Mouse (Mus musculus) frontal cortex, postnatal 14 days (tissue): ENCODE data around the gene Gm11236.
A peak's percentile ranks its signal among the peaks of the same experiment; 100 is the strongest.
"Not testable (repeated sequence)": the region's sequence is repeated elsewhere in the genome, so short reads cannot be mapped to it uniquely, and the experiment has no call there.

Experiments
- DNase-seq, 2 experiments: peaks; one replicate each; pipeline ENCODE4 v3.0.0; 2022; ENCODE audit warnings: low spot score in 2 of 2

The Gm11236 gene

GRCm38 (mm10) chr4:73637821-73638220 lies at the start of gene Gm11236:
Gene Gm11236, plus strand, starts transcription at chr4:73638121.
- not testable (repeated sequence) for DNase-seq

- DNase-seq: peak in 1 of 2 experiments; percentile 5
Measured at GRCm38 (mm10) chr4:73599248-73599647, 38.7 kb upstream of the Gm11236 start.

- DNase-seq: not testable (repeated sequence)
Measured at GRCm38 (mm10) chr4:73607581-73607980, 30.3 kb upstream of the Gm11236 start, which contains the start of gene Gm11238. Gene Gm11238, plus strand, starts transcription at chr4:73607881.

- not testable (repeated sequence) for DNase-seq
Measured at GRCm38 (mm10) chr4:73622684-73623083, 15.2 kb upstream of the Gm11236 start, which contains the start of gene Gm11237. Gene Gm11237, plus strand, starts transcription at chr4:73622984.

GRCm38 (mm10) chr4:73661864-73662263 lies 23.9 kb downstream of the Gm11236 start:
- not testable (repeated sequence) for DNase-seq

GRCm38 (mm10) chr4:73668054-73668453 lies 30.1 kb downstream of the Gm11236 start, which contains the start of gene Gm11239:
Gene Gm11239, plus strand, starts transcription at chr4:73668354.
- not testable (repeated sequence) for DNase-seq

GRCm38 (mm10) chr4:73683216-73683615 lies 45.3 kb downstream of the Gm11236 start, which contains the start of gene Gm428:
Gene Gm428, plus strand, starts transcription at chr4:73683516.
- not testable (repeated sequence) for DNase-seq
